Mouse (Mus musculus) cortical plate, adult 2 months (tissue): ENCODE data around the gene Slc6a20a.

Experiments used
- CTCF ChIP-seq: fragments of 200-500 bp; IDR thresholded peaks from 2 replicates; pipeline ENCODE4 v1.5.1; 2011; ENCODE audit warnings: mild to moderate bottlenecking, control low read depth, low read length; ENCODE audit not compliant: insufficient read depth; ENCODE audit errors: extremely low read depth
- POLR2A ChIP-seq: fragments of 200-500 bp; IDR thresholded peaks from 2 replicates; pipeline ENCODE4 v1.6.1; 2011; ENCODE audit warnings: mild to moderate bottlenecking, low read length, control low read depth; ENCODE audit not compliant: insufficient read depth; ENCODE audit errors: extremely low read depth

- TF ChIP-seq CTCF (no peak), POLR2A (no peak)
Observed at GRCm38 (mm10) chr9:123713111-123713510, 34.4 kb upstream of the Slc6a20a start.
